Mouse (Mus musculus) embryonic facial prominence, embryonic 10.5 days (tissue): ENCODE data around the gene Rpl23. TPM values are rescaled to one million over a fixed set of nuclear protein-coding genes. Genes with fewer than 3 reads are reported as not detected.

Experiments
- DNase-seq: peaks from one replicate; pipeline ENCODE4 v3.0.0-alpha.2; 2017; ENCODE audit warnings: low spot score
- H3K27ac ChIP-seq: fragments of 300-500 bp; sonication (generic); replicated peaks from 2 replicates; pipeline ENCODE4 v1.5.1; 2016; ENCODE audit warnings: mild to moderate bottlenecking
- H3K27me3 ChIP-seq: fragments of 300-500 bp; sonication (generic); replicated peaks from 2 replicates; pipeline ENCODE4 v1.6.1; 2016; ENCODE audit warnings: low read depth, mild to moderate bottlenecking; ENCODE audit not compliant: poor library complexity, severe bottlenecking
- H3K36me3 ChIP-seq: fragments of 300-500 bp; sonication (generic); replicated peaks from 2 replicates; pipeline ENCODE4 v1.6.1; 2016; ENCODE audit warnings: mild to moderate bottlenecking, moderate library complexity
- H3K4me1 ChIP-seq: fragments of 300-500 bp; sonication (generic); 2 replicates; pipeline ENCODE4 v1.6.1; 2016
- H3K4me3 ChIP-seq: fragments of 300-500 bp; sonication (generic); 2 replicates; pipeline ENCODE4 v1.5.1; 2016; ENCODE audit warnings: mild to moderate bottlenecking, moderate library complexity
- H3K9me3 ChIP-seq: fragments of 300-500 bp; sonication (generic); 2 replicates; pipeline ENCODE4 v1.6.1; 2016; ENCODE audit warnings: mild to moderate bottlenecking
- WGBS: fragments of 180-500 bp; shearing (Covaris S2); methylation state at CpG from one replicate; pipeline ENCODE4 v1.1.7; 2016; 5-methylcytosine and 5-hydroxymethylcytosine counted together
- polyA plus RNA-seq: library from polyadenylated mRNA; unstranded; fragments of >200 nt; fragmentation: Nextera tagmentation; extraction: Ambion mirVana; gene quantifications from 2 replicates; pipeline ENCODE4 v1.2.1, GENCODE M21; 2016

The Rpl23 gene
- polyA plus RNA-seq, 1 experiment from 2014 or later, result 481 TPM

DNA sequence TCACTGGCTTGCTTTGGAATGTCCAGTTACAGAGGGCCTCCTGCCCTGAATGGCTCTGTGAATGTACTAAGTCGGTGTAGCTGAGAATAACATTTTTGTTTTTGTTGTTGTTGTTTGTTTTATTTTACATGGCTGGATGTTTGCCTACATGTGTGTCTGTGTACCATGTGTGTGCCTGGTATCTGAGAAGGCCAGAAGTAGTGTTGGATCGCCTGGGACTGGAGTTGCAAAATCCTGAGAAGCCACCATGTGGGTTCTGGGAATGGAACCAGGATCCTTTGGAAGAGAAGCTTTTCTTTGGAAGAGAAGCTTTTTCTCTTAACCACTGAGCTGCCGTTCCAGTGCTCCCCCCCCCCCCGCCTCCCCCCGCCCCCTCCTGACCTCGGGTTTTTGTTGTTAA lies 20.3 kb upstream of the Rpl23 start:
- H3K4me1 ChIP-seq, result peaks cover 79% of the 10 kb centered on the region

DNA sequence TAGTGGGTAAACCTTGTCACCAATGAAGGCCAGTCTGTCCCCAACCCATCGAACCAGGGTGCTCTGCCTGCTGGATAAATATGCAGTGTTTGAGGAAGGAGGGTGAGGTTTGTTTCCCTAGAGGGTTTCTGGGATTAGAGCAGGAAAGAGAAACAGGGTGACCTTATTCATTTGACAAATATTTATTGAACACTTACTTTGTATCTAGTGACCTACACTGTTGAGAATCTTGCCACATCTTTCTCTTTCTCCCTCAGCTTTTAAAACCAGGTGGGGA lies 19.9 kb upstream of the Rpl23 start:
- H3K4me3 ChIP-seq, result peak overlapping the region; percentile 96
- H3K27ac ChIP-seq, result peak overlapping the region; percentile 97
- H3K4me1 ChIP-seq, result peaks cover 76% of the 10 kb centered on the region
- H3K9me3 ChIP-seq, result no peaks in the 10 kb centered on the region
- peaks cover 16% of the 10 kb centered on the region for H3K36me3 ChIP-seq
- no peaks in the 10 kb centered on the region for H3K27me3 ChIP-seq
- no peak for DNase-seq
- WGBS, result 49% methylated on average over 1 of the region's 1 CpGs

More for the DNA sequence above, 20.3 kb upstream of the Rpl23 start:
- 38% methylated on average over 6 of the region's 6 CpGs for WGBS
- H3K27ac ChIP-seq, result peak overlapping the region; percentile 97; the same call in 1 of the 2 replicates
- no peaks in the 10 kb centered on the region for H3K27me3 ChIP-seq
- DNase-seq, result no peak
- peak overlapping the region; percentile 96 for H3K4me3 ChIP-seq
- H3K9me3 ChIP-seq, result no peaks in the 10 kb centered on the region
- H3K36me3 ChIP-seq, result peaks cover 20% of the 10 kb centered on the region

DNA sequence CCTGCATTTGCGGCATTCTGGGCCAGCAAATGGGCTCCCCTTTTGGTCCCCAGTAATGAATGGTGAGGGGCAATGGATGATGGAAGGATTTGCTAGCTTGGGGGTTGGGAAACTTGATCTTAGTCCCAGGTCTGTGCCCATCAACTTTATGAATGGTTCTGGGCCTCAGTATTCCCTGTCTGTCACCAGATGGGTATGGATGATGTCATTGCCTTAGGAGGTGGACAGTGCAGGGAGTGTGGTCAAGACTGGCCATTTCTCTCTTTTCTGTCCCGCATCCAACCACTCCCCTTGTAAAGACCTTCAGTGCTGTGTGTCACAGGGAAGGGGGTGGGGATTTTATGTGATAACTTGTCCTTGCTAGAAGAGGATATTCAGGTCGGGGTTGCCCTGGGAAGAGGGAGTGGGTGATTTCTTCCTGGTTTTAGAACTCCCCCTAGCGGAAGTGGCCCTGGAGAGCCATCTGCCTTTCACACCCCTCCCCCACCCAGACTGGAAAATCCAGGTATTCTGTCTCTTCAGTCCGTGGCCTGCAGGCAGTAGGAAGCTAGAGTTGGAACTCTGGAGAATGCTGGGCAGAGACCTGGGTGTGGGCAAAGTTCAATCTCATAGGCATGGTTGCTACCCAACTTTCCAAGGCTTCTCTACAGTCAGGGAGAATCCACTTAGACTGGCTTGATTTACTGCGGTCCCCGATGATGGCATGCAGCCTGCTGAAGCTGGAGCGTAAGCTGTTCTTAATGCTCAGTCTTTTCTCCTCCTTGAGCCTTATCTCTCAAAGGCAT lies 19.4 kb upstream of the Rpl23 start:
- 34% methylated on average over 8 of the region's 8 CpGs for WGBS
- Histone ChIP-seq H3K4me1 (peaks cover 71% of the 10 kb centered on the region), H3K27me3 (no peaks in the 10 kb centered on the region), H3K4me3 (peak overlapping the region; percentile 96), H3K9me3 (no peaks in the 10 kb centered on the region), H3K36me3 (peaks cover 11% of the 10 kb centered on the region), H3K27ac (peak overlapping the region; percentile 97)
- DNase-seq, result peak; percentile 69

DNA sequence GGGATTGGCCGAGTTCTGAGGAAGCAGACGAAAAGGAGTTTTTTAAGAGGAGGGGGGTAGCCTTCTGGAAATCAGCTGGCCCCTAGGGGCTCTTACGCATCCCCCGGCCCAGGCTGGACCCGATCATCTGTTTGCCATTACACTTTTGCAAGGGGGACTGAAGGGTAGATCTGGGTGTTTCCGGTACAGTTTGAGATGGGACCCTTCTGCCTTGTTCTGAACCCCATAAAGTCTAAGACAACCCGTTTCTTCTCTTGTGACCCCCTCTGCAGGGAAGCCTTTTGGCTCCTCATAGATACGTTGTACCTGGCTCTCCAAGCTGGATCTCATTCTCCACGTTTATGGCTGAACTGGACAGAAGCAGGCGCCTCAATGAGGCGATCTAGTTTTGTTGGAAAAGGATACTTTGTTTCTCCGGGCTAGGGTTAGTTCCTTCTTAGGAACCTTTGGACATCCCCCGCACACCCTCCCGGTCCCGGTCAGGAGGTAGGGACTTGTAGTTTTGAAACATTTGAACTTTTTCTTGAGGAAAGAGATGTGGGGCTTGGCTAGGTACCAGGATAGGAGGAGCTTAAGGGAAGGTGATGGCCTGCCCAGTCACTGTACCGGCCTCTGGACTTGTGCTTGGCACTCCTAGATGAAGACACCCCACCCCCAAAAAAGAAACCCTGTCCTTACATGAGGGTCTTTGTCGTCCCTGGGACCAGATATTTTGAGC lies 18.6 kb upstream of the Rpl23 start:
- no peak for DNase-seq
- Histone ChIP-seq H3K36me3 (peaks cover 8% of the 10 kb centered on the region; the same call in 1 of the 2 replicates), H3K9me3 (no peaks in the 10 kb centered on the region), H3K27ac (peak overlapping the region; percentile 97), H3K4me1 (peaks cover 63% of the 10 kb centered on the region), H3K27me3 (no peaks in the 10 kb centered on the region), H3K4me3 (peak overlapping the region; percentile 96)
- WGBS, result 6% methylated on average over 17 of the region's 17 CpGs

DNA sequence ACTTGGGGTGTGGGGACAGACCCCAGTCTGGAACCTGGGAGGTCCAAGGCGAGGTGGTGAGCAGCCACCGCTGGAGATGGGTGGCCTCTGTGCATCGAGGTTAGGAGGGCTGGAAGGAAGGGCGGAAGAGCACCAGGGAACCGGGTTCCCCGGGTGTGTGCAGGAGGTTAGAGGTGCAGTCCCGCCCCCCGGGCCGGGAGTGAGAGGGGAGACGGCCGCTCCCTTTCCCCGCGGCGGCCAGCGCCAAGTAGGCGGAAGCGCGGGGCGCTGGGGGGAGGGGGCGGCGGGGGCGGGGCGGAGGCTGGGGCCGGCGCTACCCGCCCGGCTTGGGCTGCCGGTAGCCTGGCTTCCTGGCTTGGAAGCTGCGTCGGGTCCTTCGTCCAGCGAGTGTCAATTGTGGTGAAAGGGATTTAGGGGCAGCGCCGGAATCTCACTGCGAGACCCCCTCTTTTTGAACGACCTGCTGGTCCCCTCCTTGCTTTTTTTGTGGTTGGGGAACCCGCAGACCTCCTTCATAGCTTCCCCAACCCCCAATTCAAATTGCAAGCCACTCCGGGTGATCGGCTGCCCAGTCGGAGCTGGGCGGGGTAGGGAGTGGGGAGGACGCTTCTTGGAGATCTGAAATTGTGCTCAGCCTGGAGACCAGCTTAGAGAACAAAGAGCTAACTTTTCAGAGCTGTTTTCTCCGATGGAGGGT lies 17.9 kb upstream of the Rpl23 start:
- H3K27me3 ChIP-seq, result no peaks in the 10 kb centered on the region
- DNase-seq, result peak; percentile 88
- H3K9me3 ChIP-seq, result no peaks in the 10 kb centered on the region
- peak overlapping the region; percentile 96 for H3K4me3 ChIP-seq
- H3K4me1 ChIP-seq, result peaks cover 56% of the 10 kb centered on the region
- WGBS, result under 1% methylated on average over 43 of the region's 43 CpGs
- H3K27ac ChIP-seq, result peak overlapping the region; percentile 97
- peaks cover 8% of the 10 kb centered on the region; the same call in 1 of the 2 replicates for H3K36me3 ChIP-seq

DNA sequence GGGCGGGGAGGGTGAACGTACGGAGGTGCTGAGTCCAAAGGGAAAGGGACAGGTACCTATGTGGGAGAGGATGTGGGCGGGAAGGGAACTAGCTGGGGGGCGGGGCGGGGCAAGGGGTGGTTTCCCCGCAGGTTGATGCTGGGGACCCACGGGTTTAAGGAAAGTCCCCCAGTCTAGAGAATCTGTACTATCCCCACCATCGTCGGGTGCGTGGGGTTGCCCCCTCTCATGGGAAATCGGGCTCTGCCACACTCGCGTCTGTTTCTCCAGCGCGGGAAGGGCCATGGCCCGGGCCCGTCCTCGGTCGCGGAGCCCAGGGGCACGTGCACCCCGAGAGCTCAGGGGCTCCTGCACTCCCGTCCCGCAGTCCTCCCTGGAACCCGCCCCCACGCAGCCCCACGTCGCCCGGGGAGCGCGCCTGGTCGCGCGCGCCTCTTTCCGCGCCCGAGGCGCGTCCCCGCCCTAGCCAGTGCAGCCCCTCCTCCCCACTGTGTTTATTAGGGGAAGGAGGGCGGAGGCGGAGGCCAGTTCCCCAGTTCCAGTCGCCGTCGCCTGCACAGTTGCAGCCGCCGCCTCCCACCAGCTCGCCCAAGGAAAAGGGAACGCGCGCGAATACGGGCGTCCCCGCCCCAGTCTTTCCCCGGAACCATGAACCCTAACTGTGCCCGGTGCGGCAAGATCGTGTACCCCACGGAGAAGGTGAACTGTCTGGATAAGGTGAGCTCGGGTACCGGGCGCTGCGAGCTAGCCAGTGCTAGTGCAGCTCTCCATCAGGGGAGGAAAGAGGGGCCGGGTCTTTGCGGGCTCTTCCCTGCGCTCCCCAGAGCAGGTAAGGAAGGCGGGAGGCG lies 17.1 kb upstream of the Rpl23 start:
- peak overlapping the region; percentile 96 for H3K4me3 ChIP-seq
- WGBS, result under 1% methylated on average over 71 of the region's 71 CpGs
- H3K27ac ChIP-seq, result peak overlapping the region; percentile 97
- H3K9me3 ChIP-seq, result no peaks in the 10 kb centered on the region
- no peaks in the 10 kb centered on the region for H3K27me3 ChIP-seq
- H3K36me3 ChIP-seq, result peaks cover 8% of the 10 kb centered on the region; the same call in 1 of the 2 replicates
- peak; percentile 87 for DNase-seq
- H3K4me1 ChIP-seq, result peaks cover 49% of the 10 kb centered on the region

DNA sequence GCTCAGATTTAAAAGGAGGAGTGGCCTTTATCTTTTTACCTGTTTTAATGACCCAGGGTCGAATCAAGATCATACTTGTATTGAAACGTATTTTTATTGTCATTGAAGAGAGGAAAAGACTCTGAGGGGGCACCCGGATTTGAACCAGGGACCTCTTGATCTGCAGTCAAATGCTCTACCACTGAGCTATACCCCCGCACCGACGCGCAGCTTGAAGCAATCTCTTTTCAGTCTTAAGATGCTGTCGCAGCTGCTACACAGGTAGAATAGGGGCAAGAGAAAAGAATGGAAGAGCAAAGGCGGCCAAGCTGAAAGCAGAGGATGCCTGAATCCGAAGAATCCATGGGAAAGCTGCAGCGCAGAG lies 16.5 kb upstream of the Rpl23 start, which contains the start of gene Lasp1:
Gene Lasp1 (plus strand): TSS at position 219 of the 364 bp plus-strand sequence.
- Histone ChIP-seq H3K9me3 (no peaks in the 10 kb centered on the region), H3K27me3 (no peaks in the 10 kb centered on the region), H3K27ac (peak within 1 kb of the TSS; percentile 97), H3K4me3 (peak within 1 kb of the TSS; percentile 96), H3K4me1 (peaks cover 43% of the 10 kb centered on the region), H3K36me3 (peaks cover 6% of the 10 kb centered on the region; the same call in 1 of the 2 replicates)
- WGBS, result under 1% methylated on average over 11 of the region's 11 CpGs
- DNase-seq, result peak; percentile 92

DNA sequence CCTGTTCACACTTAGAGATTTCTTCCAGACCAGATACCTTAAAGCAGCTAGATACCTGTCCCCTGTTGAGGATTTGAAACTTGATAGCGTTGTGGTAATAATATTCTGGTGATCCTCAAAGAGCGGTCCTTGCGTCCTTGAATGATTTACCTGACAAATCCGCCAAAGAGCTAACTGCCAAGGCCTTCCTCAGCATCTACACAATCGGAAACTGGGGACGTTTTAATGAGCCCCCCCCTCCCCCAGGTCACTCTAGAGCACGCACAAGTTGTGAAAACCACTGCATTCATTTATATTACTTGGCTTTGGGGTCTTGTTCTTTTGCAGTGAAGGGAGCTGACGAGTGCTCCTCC lies 15.8 kb upstream of the Rpl23 start:
- 0 out of 2 replicates have a peak, but pooled peaks cover 4% of the 10 kb centered on the region for H3K36me3 ChIP-seq
- H3K27me3 ChIP-seq, result no peaks in the 10 kb centered on the region
- H3K4me3 ChIP-seq, result peak overlapping the region; percentile 96
- H3K9me3 ChIP-seq, result no peaks in the 10 kb centered on the region
- DNase-seq, result no peak
- 32% methylated on average over 8 of the region's 8 CpGs for WGBS
- H3K27ac ChIP-seq, result no peak overlapping the region
- peaks cover 40% of the 10 kb centered on the region for H3K4me1 ChIP-seq

DNA sequence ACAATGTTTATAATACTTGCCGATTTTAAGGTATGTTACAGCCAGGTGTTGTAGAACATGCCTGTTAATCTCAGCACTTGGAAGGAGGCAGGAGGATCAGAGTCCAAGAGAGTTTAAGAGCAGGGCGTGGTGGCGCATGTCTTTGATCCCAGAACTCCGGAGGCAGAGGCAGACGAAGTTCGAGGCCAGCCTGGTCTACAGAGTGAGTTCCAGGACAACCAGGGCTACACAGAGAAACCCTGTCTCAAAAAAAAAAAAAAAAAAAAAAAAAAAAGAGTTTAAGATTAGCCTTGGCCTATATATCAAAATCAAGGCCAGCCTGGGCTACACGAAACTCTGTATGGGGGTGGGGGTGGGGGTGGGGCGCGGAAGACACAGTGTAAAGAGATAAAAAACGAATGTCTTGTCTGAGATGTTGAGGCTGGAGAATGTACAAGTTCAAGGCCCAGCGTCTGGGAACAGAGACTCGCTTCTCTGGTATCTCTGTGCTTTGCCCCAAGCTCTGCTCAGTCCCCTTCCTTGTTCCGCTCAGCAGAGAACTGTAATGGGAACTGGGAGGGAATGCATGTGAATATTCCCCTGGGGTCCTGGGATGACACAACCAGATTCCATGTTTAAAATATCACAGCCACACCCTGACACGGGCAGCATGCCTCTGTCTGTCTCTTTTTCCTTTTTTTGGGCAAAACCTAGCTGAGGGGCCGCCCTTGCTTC lies 15.3 kb upstream of the Rpl23 start:
- H3K27ac ChIP-seq, result no peak overlapping the region
- peaks cover 37% of the 10 kb centered on the region for H3K4me1 ChIP-seq
- 0 out of 2 replicates have a peak, but pooled peaks cover 3% of the 10 kb centered on the region for H3K36me3 ChIP-seq
- peak; percentile 20 for DNase-seq
- WGBS, result 58% methylated on average over 15 of the region's 15 CpGs
- no peaks in the 10 kb centered on the region for H3K9me3 ChIP-seq
- H3K4me3 ChIP-seq, result peak overlapping the region; percentile 96
- H3K27me3 ChIP-seq, result no peaks in the 10 kb centered on the region

DNA sequence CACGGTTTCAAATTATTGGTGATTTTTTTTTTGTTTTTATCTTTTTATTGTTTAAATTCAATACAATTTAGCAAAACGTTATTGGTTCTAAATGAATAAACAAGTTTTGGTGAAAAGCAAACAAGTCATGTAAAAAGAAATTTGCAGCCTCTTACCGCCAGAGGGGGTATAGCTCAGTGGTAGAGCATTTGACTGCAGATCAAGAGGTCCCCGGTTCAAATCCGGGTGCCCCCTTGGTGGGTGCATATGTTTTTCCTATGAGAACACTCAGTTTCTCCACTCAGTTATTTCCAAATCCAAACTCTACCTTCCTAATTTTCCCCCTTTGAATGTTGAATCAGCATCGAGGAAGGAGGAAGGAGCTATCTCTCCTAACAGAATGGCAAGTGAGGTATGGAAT lies 14.7 kb upstream of the Rpl23 start:
- 6% methylated on average over 6 of the region's 6 CpGs for WGBS
- Histone ChIP-seq H3K36me3 (no peaks in the 10 kb centered on the region), H3K27me3 (no peaks in the 10 kb centered on the region), H3K4me1 (peaks cover 31% of the 10 kb centered on the region), H3K27ac (no peak overlapping the region), H3K4me3 (no peak overlapping the region), H3K9me3 (no peaks in the 10 kb centered on the region)
- peak; percentile 75 for DNase-seq

DNA sequence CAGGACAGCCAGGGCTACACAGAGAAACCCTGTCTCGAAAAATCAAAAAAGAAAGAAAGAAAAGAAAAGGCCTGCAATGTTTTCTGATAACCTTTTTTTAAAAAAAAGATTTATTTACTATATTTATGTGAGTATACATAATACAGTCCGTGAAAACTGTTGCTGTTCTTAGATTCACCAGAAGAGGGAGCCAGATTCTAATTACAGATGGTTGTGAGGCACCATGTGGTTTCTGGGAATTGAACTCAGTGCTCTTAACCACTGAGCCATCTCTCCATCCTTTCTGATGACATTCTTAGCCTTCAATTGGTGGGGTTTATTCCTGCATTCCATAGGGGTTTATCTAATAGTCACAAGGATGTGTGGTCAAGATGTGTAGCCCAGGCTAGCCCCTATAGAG lies 10.9 kb upstream of the Rpl23 start:
- WGBS, result 8% methylated on average over 2 of the region's 2 CpGs
- H3K9me3 ChIP-seq, result no peaks in the 10 kb centered on the region
- peaks cover 6% of the 10 kb centered on the region for H3K4me1 ChIP-seq
- no peak for DNase-seq
- H3K4me3 ChIP-seq, result no peak overlapping the region
- H3K27me3 ChIP-seq, result no peaks in the 10 kb centered on the region
- no peak overlapping the region for H3K27ac ChIP-seq
- no peaks in the 10 kb centered on the region for H3K36me3 ChIP-seq
